Mouse (Mus musculus) olfactory bulb, adult 2 months (tissue): ENCODE measurements at regions not wholly inside any gene's neighbourhood (a gene's known extent, or its start where the extent isn't known, plus 50 kb on each side); places are given as distances from the start of the nearest gene placed in this dataset.

Source experiments
- CTCF ChIP-seq: fragments of 200-500 bp; IDR thresholded peaks from 2 replicates; pipeline ENCODE4 v1.5.1; 2012; ENCODE audit warnings: low read depth, mild to moderate bottlenecking, low read length, moderate library complexity; ENCODE audit not compliant: insufficient read depth
- POLR2A ChIP-seq: fragments of 200-500 bp; IDR thresholded peaks from 2 replicates; pipeline ENCODE4 v1.6.1; 2012; ENCODE audit warnings: mild to moderate bottlenecking, low read depth, low read length, moderate library complexity; ENCODE audit not compliant: insufficient read depth

- no peak for TF ChIP-seq CTCF
- TF ChIP-seq POLR2A: no peak
Observed at GRCm38 (mm10) chr13:81038736-81039135, 155.6 kb downstream of the Arrdc3 start.
